Mouse (Mus musculus): ENCODE measurements around the gene Dip2b.

GRCm38 (mm10) chr15:100257305-100257704 lies 218.8 kb downstream of the Dip2b start:
- TF ChIP-seq CTCF (IDR thresholded peaks at IDR 0.05) (no peak), POLR2A (IDR thresholded peaks at IDR 0.05; ENCODE audit: insufficient read depth, low read depth, low read length) (no peak)
